In the genomic region with DNA sequence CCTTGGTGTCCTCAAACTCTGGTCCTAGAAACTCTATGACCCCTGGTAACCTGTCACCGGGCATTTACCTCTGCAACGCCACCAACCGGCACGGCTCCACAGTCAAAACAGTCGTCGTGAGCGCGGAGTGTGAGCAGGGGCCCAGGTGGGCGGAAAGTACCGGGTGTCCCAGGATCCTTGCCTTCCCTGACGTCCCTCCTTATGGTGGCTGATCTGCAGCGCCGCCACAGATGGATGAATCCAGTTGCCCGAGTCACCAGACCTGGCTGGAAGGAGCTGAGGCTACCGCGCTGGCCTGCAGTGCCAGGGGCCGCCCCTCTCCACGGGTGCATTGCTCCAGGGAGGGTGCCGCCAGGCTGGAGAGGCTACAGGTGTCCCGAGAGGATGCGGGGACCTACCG, we compare ENCODE assay signal across 10 mouse cellular contexts. TPM values are rescaled to one million over a fixed set of nuclear protein-coding genes. Genes with fewer than 3 reads are reported as not detected.
DNase-seq lines count a peak whose midpoint lies in the region; ATAC-seq and TF ChIP-seq lines count a peak whose summit lies in the region.
"Had no signal": no experiment of that assay in that cellular context is flagged by ENCODE, and none has a peak within 500 bp of the region (broad histone marks: within the 10 kb centered on the region; RNA-seq: fewer than 3 reads in every experiment).

No protein-coding gene starts in this region.

- WGBS in kidney, embryonic 14.5 days: 1% methylated on average over 22 of the region's 22 CpGs
- 3% methylated on average over 22 of the region's 22 CpGs for WGBS in limb, embryonic 12.5 days

- H3K4me2 ChIP-seq in kidney, embryonic 14.5 days (replicated peaks; ENCODE audit: low read depth, low read length): peak overlapping the region; percentile 50; the same call in 1 of the 2 replicates
- peak overlapping the region; percentile 65 for H3K4me2 ChIP-seq in limb, embryonic 12.5 days

- DNase-seq in kidney, postnatal 25 days: no peak
- DNase-seq in testis, postnatal 14 days (ENCODE audit: low spot score): no peak
- no peak for DNase-seq in cerebellum, adult 11 months
- DNase-seq in spleen, adult 12 weeks (ENCODE audit: low spot score): no peak
- DNase-seq: thymus, postnatal 14 days had no signal

- TF ChIP-seq POLR2A in testis, adult 2 months (IDR thresholded peaks at IDR 0.05; ENCODE audit: control insufficient read depth, low read depth, low read length): no peak

- peaks cover 37% of the 10 kb centered on the region for H3K4me1 ChIP-seq in kidney, embryonic 14.5 days (ENCODE audit: control insufficient read depth, insufficient read depth, low read length)
- peaks cover 46% of the 10 kb centered on the region for H3K4me1 ChIP-seq in testis, adult 2 months (ENCODE audit: control insufficient read depth, insufficient read depth, low read length)
- peaks cover 41% of the 10 kb centered on the region for H3K4me1 ChIP-seq in limb, embryonic 12.5 days (replicated peaks)

- H3K27me3 ChIP-seq in kidney, embryonic 14.5 days (ENCODE audit: control insufficient read depth, insufficient read depth, low read length): peaks cover 74% of the 10 kb centered on the region
- no peaks in the 10 kb centered on the region; the same call in 1 of the 2 replicates for H3K27me3 ChIP-seq in testis, adult 2 months (ENCODE audit: control insufficient read depth, insufficient read depth, low read length)
- H3K27me3 ChIP-seq in limb, embryonic 12.5 days: peaks cover 96% of the 10 kb centered on the region

- no peak for TF ChIP-seq CTCF in testis, adult 2 months (IDR thresholded peaks at IDR 0.05; ENCODE audit: control insufficient read depth, insufficient read depth, insufficient replicate concordance, low read depth, low read length)

- H3K4me3 ChIP-seq in kidney, embryonic 14.5 days (ENCODE audit: low read length): peak overlapping the region; percentile 6
- H3K4me3 ChIP-seq in testis, adult 2 months (ENCODE audit: control insufficient read depth, low read depth, low read length): peak overlapping the region; percentile 6; the same call in 1 of the 2 replicates
- H3K4me3 ChIP-seq in limb, embryonic 12.5 days (replicated peaks): peak overlapping the region; percentile 40

- H3K9ac ChIP-seq in kidney, embryonic 14.5 days (ENCODE audit: low read depth, low read length): no peak overlapping the region
- H3K9ac ChIP-seq in limb, embryonic 12.5 days (replicated peaks): peak overlapping the region; percentile 57; the same call in 1 of the 2 replicates

- no peaks in the 10 kb centered on the region for H3K36me3 ChIP-seq in kidney, embryonic 14.5 days (ENCODE audit: control insufficient read depth, insufficient read depth, low read length)
- no peaks in the 10 kb centered on the region for H3K36me3 ChIP-seq in testis, adult 2 months (ENCODE audit: control insufficient read depth, insufficient read depth, low read length)
- no peaks in the 10 kb centered on the region for H3K36me3 ChIP-seq in limb, embryonic 12.5 days

- no peaks in the 10 kb centered on the region for H3K9me3 ChIP-seq in kidney, embryonic 14.5 days (ENCODE audit: control insufficient read depth, low read length)
- peaks cover 5% of the 10 kb centered on the region; the same call in 1 of the 2 replicates for H3K9me3 ChIP-seq in limb, embryonic 12.5 days
- H3K9me3 ChIP-seq: G1E had no signal

- no peak for ATAC-seq in kidney, embryonic 14.5 days (ENCODE audit: low FRiP score, low TSS enrichment)
- ATAC-seq in limb, embryonic 12.5 days (ENCODE audit: insufficient number of reproducible peaks, insufficient read depth, low FRiP score, low TSS enrichment, low read depth): no peak
- no peak for ATAC-seq in megakaryocyte-erythroid progenitor cell, adult 5-6 weeks (replicated peaks; ENCODE audit: low FRiP score, low TSS enrichment, poor library complexity, severe bottlenecking)

- H3K27ac ChIP-seq in kidney, embryonic 14.5 days (ENCODE audit: low read depth, low read length): no peak overlapping the region
- H3K27ac ChIP-seq in testis, adult 2 months (ENCODE audit: control insufficient read depth, insufficient read depth, low read depth, low read length): no peak overlapping the region
- H3K27ac ChIP-seq in limb, embryonic 12.5 days: no peak overlapping the region

RNA-seq across cellular contexts. Expression of gene Icam5, which starts 4.8 kb away (rescaled TPM):
- 0.20 TPM in 1 of 2 replicates, not detected in the other for polyA plus RNA-seq in kidney, embryonic 14.5 days (2014; fragmentation: Nextera tagmentation; extraction: Ambion mirVana)
- polyA plus RNA-seq in testis, adult 2 months (2012; rRNA removed): 4.0 and 4.2 TPM in 2 replicates
- polyA plus RNA-seq in limb, embryonic 12.5 days (2016; fragmentation: Nextera tagmentation; extraction: Ambion mirVana): 0.22 TPM in 1 of 2 replicates, not detected in the other
- total RNA-seq in megakaryocyte-erythroid progenitor cell, adult 5-6 weeks (2014; fragmentation: Nextera tagmentation): 1.1 and 1.2 TPM in 2 replicates
- 0.05 and 0.27 TPM in 2 replicates for total RNA-seq in megakaryocyte-erythroid progenitor cell, adult 5-6 weeks (2017)

RNA-seq across cellular contexts. Expression of gene Icam4, which starts 7.5 kb away (rescaled TPM):
- 0.45 and 0.49 TPM in 2 replicates for polyA plus RNA-seq in kidney, embryonic 14.5 days (2014; fragmentation: Nextera tagmentation; extraction: Ambion mirVana)
- polyA plus RNA-seq in testis, adult 2 months (2012; rRNA removed): 0.21 and 0.30 TPM in 2 replicates
- polyA plus RNA-seq in limb, embryonic 12.5 days (2016; fragmentation: Nextera tagmentation; extraction: Ambion mirVana): 1.9 and 2.5 TPM in 2 replicates
- 34.3 and 38.9 TPM in 2 replicates for total RNA-seq in megakaryocyte-erythroid progenitor cell, adult 5-6 weeks (2014; fragmentation: Nextera tagmentation)
- 16.3 and 40.0 TPM in 2 replicates for total RNA-seq in megakaryocyte-erythroid progenitor cell, adult 5-6 weeks (2017)

RNA-seq across cellular contexts. Expression of gene Icam1, which starts 20.9 kb away (rescaled TPM):
- 7.1 and 10.3 TPM in 2 replicates for polyA plus RNA-seq in kidney, embryonic 14.5 days (2014; fragmentation: Nextera tagmentation; extraction: Ambion mirVana)
- 1.8 TPM in 2 replicates for polyA plus RNA-seq in testis, adult 2 months (2012; rRNA removed)
- 8.8 and 8.9 TPM in 2 replicates for polyA plus RNA-seq in limb, embryonic 12.5 days (2016; fragmentation: Nextera tagmentation; extraction: Ambion mirVana)
- 1.9 and 3.4 TPM in 2 replicates for total RNA-seq in megakaryocyte-erythroid progenitor cell, adult 5-6 weeks (2014; fragmentation: Nextera tagmentation)
- 3.6 TPM in 2 replicates for total RNA-seq in megakaryocyte-erythroid progenitor cell, adult 5-6 weeks (2017)

RNA-seq across cellular contexts. Expression of gene Zglp1, which starts 30.2 kb away (rescaled TPM):
- polyA plus RNA-seq in kidney, embryonic 14.5 days (2014; fragmentation: Nextera tagmentation; extraction: Ambion mirVana): 2.1 TPM in 1 of 2 replicates, not detected in the other
- 1.7 and 2.4 TPM in 2 replicates for polyA plus RNA-seq in testis, adult 2 months (2012; rRNA removed)
- 0.68 and 1.5 TPM in 2 replicates for polyA plus RNA-seq in limb, embryonic 12.5 days (2016; fragmentation: Nextera tagmentation; extraction: Ambion mirVana)
- 10.2 TPM in 1 of 2 replicates, not detected in the other for total RNA-seq in megakaryocyte-erythroid progenitor cell, adult 5-6 weeks (2014; fragmentation: Nextera tagmentation)
- 1.7 TPM in 1 of 2 replicates, not detected in the other for total RNA-seq in megakaryocyte-erythroid progenitor cell, adult 5-6 weeks (2017)
- total RNA-seq: G1E had no signal

RNA-seq across cellular contexts. Expression of gene Mrpl4, which starts 34.1 kb away (rescaled TPM):
- 145 and 146 TPM in 2 replicates for polyA plus RNA-seq in kidney, embryonic 14.5 days (2014; fragmentation: Nextera tagmentation; extraction: Ambion mirVana)
- polyA plus RNA-seq in testis, adult 2 months (2012; rRNA removed): 45.1 and 51.5 TPM in 2 replicates
- 134 and 135 TPM in 2 replicates for polyA plus RNA-seq in limb, embryonic 12.5 days (2016; fragmentation: Nextera tagmentation; extraction: Ambion mirVana)
- 66.2 and 78.8 TPM in 2 replicates for total RNA-seq in megakaryocyte-erythroid progenitor cell, adult 5-6 weeks (2014; fragmentation: Nextera tagmentation)
- 23.7 and 43.3 TPM in 2 replicates for total RNA-seq in megakaryocyte-erythroid progenitor cell, adult 5-6 weeks (2017)
